20 mouse cellular contexts compared by ENCODE assay signal in genomic region chr5:140010405-140010804, GRCm38 (mm10).
"Had no signal": no experiment of that assay in that cellular context is flagged by ENCODE, and none has a peak within 500 bp of the region (broad histone marks: within the 10 kb centered on the region; RNA-seq: fewer than 3 reads in every experiment).

No protein-coding gene starts in this region.

- ATAC-seq: liver, postnatal 0 days; lung, postnatal 0 days; midbrain, embryonic 16.5 days had no signal

- H3K27ac ChIP-seq: lung, embryonic 15.5 days; macrophage; midbrain, embryonic 12.5 days; neural tube, embryonic 13.5 days; neural tube, embryonic 15.5 days; stomach, embryonic 15.5 days; stomach, postnatal 0 days had no signal

- H3K36me3 ChIP-seq: liver, embryonic 15.5 days; lung, embryonic 15.5 days; midbrain, embryonic 12.5 days; neural tube, embryonic 13.5 days; neural tube, embryonic 15.5 days; stomach, embryonic 15.5 days had no signal

- H3K9ac ChIP-seq: liver, embryonic 13.5 days; liver, embryonic 15.5 days; liver, postnatal 0 days; lung, embryonic 15.5 days; midbrain, embryonic 12.5 days; neural tube, embryonic 13.5 days; neural tube, embryonic 15.5 days; stomach, embryonic 15.5 days had no signal

- H3K4me2 ChIP-seq: liver, embryonic 13.5 days; liver, embryonic 15.5 days; lung, embryonic 15.5 days; midbrain, embryonic 12.5 days; neural tube, embryonic 13.5 days; neural tube, embryonic 15.5 days; stomach, embryonic 15.5 days had no signal

- H3K4me3 ChIP-seq: liver, embryonic 13.5 days; liver, embryonic 15.5 days; lung, embryonic 15.5 days; megakaryocyte, embryonic 14.5 days; midbrain, embryonic 12.5 days; neural tube, embryonic 13.5 days; neural tube, embryonic 15.5 days; stomach, embryonic 15.5 days had no signal

- H3K4me1 ChIP-seq: lung, embryonic 15.5 days had no signal

- DNase-seq: liver, embryonic 13.5 days; liver, postnatal 0 days; lung, adult 2 months; lung, postnatal 14 days; lung, postnatal 36 days; midbrain, embryonic 14.5 days; right cerebral cortex, postnatal 14 days; thymus, adult 2 months; thymus, postnatal 36 days had no signal

- H3K27me3 ChIP-seq: liver, embryonic 13.5 days; liver, embryonic 15.5 days; lung, embryonic 15.5 days; neural tube, embryonic 13.5 days; neural tube, embryonic 15.5 days; stomach, embryonic 15.5 days had no signal

- H3K9me3 ChIP-seq: liver, embryonic 13.5 days; liver, embryonic 15.5 days; lung, embryonic 15.5 days; megakaryocyte, embryonic 14.5 days; midbrain, embryonic 12.5 days; neural tube, embryonic 13.5 days; neural tube, embryonic 15.5 days; stomach, embryonic 15.5 days had no signal
